Mouse (Mus musculus): Measurements from ENCODE around the gene Kat7. TPM values are rescaled to one million over a fixed set of nuclear protein-coding genes. Genes with fewer than 3 reads are reported as not detected.
A peak's percentile ranks its signal among the peaks of the same experiment; 100 is the strongest.

Kat7 gene
- polyA plus RNA-seq, 1 experiment from 2014 or later = 55.5 TPM

DNA sequence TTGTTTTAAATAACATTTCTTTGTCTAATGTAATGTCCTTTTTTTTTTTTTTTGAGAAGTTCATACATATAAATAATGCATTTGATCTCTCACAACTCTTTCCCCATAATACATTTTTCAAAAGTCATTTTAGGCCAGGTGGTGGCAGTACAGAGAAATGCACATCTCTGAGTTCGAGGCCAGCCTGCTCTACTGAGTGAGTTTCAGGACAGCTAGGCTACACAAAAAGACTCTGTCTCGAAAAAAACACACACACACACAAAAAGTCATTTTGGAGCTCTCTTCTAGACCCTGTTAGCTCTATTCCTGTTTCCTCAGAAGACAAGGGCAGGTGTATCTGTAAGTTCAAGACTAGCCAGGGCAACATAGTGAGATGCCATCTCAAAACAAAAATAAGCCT lies 42.6 kb upstream of the Kat7 start:
- no peak overlapping the region for H3K9ac ChIP-seq (replicated peaks; ENCODE audit: low read depth, low read length)
- WGBS = 84% methylated on average over 2 of the region's 2 CpGs

GRCm38 (mm10) chr11:95350960-95351359 lies 40.9 kb upstream of the Kat7 start:
- H3K4me2 ChIP-seq (ENCODE audit: low read depth, low read length) = no peak overlapping the region
- H3K27me3 ChIP-seq (ENCODE audit: control insufficient read depth, insufficient read depth, low read length) = no peaks in the 10 kb centered on the region
- WGBS = 98% methylated on average over 3 of the region's 3 CpGs
- H3K36me3 ChIP-seq (ENCODE audit: control insufficient read depth, insufficient read depth, low read length) = no peaks in the 10 kb centered on the region
- no peak overlapping the region for H3K9ac ChIP-seq (replicated peaks; ENCODE audit: low read depth, low read length)
- H3K4me1 ChIP-seq (ENCODE audit: control insufficient read depth, insufficient read depth, low read length) = peaks cover 3% of the 10 kb centered on the region; the same call in 1 of the 2 replicates
- H3K9me3 ChIP-seq (ENCODE audit: control insufficient read depth, low read length) = no peaks in the 10 kb centered on the region
- no peak for ATAC-seq (ENCODE audit: low read depth)
- H3K27ac ChIP-seq (ENCODE audit: low read depth, low read length) = no peak overlapping the region
- no peak overlapping the region for H3K4me3 ChIP-seq (ENCODE audit: low read depth, low read length)

More for the DNA sequence above, 42.6 kb upstream of the Kat7 start:
- Histone ChIP-seq H3K27me3 (ENCODE audit: control insufficient read depth, insufficient read depth, low read length) (no peaks in the 10 kb centered on the region), H3K36me3 (ENCODE audit: control insufficient read depth, insufficient read depth, low read length) (no peaks in the 10 kb centered on the region), H3K4me1 (ENCODE audit: control insufficient read depth, insufficient read depth, low read length) (peaks cover 3% of the 10 kb centered on the region; the same call in 1 of the 2 replicates), H3K9me3 (ENCODE audit: control insufficient read depth, low read length) (no peaks in the 10 kb centered on the region), H3K4me2 (ENCODE audit: low read depth, low read length) (no peak overlapping the region), H3K27ac (ENCODE audit: low read depth, low read length) (no peak overlapping the region), H3K4me3 (ENCODE audit: low read depth, low read length) (no peak overlapping the region)
- ATAC-seq (ENCODE audit: low read depth) = no peak

GRCm38 (mm10) chr11:95350289-95350688 lies 40.2 kb upstream of the Kat7 start:
- Histone ChIP-seq H3K4me3 (ENCODE audit: low read depth, low read length) (no peak overlapping the region), H3K4me2 (ENCODE audit: low read depth, low read length) (no peak overlapping the region), H3K27ac (ENCODE audit: low read depth, low read length) (no peak overlapping the region), H3K36me3 (ENCODE audit: control insufficient read depth, insufficient read depth, low read length) (no peaks in the 10 kb centered on the region), H3K9me3 (ENCODE audit: control insufficient read depth, low read length) (no peaks in the 10 kb centered on the region), H3K4me1 (ENCODE audit: control insufficient read depth, insufficient read depth, low read length) (peaks cover 3% of the 10 kb centered on the region; the same call in 1 of the 2 replicates), H3K27me3 (ENCODE audit: control insufficient read depth, insufficient read depth, low read length) (no peaks in the 10 kb centered on the region), H3K9ac (replicated peaks; ENCODE audit: low read depth, low read length) (no peak overlapping the region)
- 67% methylated on average over 6 of the region's 6 CpGs for WGBS
- ATAC-seq (ENCODE audit: low read depth) = no peak

- Histone ChIP-seq H3K4me1 (ENCODE audit: control insufficient read depth, insufficient read depth, low read length) (peaks cover 1% of the 10 kb centered on the region; the same call in 1 of the 2 replicates), H3K27ac (ENCODE audit: low read depth, low read length) (no peak overlapping the region), H3K36me3 (ENCODE audit: control insufficient read depth, insufficient read depth, low read length) (no peaks in the 10 kb centered on the region), H3K9me3 (ENCODE audit: control insufficient read depth, low read length) (no peaks in the 10 kb centered on the region), H3K4me3 (ENCODE audit: low read depth, low read length) (no peak overlapping the region), H3K9ac (replicated peaks; ENCODE audit: low read depth, low read length) (no peak overlapping the region), H3K27me3 (ENCODE audit: control insufficient read depth, insufficient read depth, low read length) (no peaks in the 10 kb centered on the region), H3K4me2 (ENCODE audit: low read depth, low read length) (no peak overlapping the region)
- WGBS = 39% methylated on average over 2 of the region's 2 CpGs
- no peak for ATAC-seq (ENCODE audit: low read depth)
Measured at GRCm38 (mm10) chr11:95344181-95344580, 34.1 kb upstream of the Kat7 start.

- H3K27me3 ChIP-seq (ENCODE audit: control insufficient read depth, insufficient read depth, low read length) = no peaks in the 10 kb centered on the region
- H3K9ac ChIP-seq (replicated peaks; ENCODE audit: low read depth, low read length) = no peak overlapping the region
- H3K4me1 ChIP-seq (ENCODE audit: control insufficient read depth, insufficient read depth, low read length) = peaks cover 6% of the 10 kb centered on the region; the same call in 1 of the 2 replicates
- H3K4me3 ChIP-seq (ENCODE audit: low read depth, low read length) = no peak overlapping the region
- no peaks in the 10 kb centered on the region for H3K9me3 ChIP-seq (ENCODE audit: control insufficient read depth, low read length)
- 66% methylated on average over 4 of the region's 4 CpGs for WGBS
- no peak overlapping the region for H3K27ac ChIP-seq (ENCODE audit: low read depth, low read length)
- no peak for ATAC-seq (ENCODE audit: low read depth)
- H3K36me3 ChIP-seq (ENCODE audit: control insufficient read depth, insufficient read depth, low read length) = no peaks in the 10 kb centered on the region
- no peak overlapping the region for H3K4me2 ChIP-seq (ENCODE audit: low read depth, low read length)
Measured at GRCm38 (mm10) chr11:95343180-95343579, 33.1 kb upstream of the Kat7 start.

DNA sequence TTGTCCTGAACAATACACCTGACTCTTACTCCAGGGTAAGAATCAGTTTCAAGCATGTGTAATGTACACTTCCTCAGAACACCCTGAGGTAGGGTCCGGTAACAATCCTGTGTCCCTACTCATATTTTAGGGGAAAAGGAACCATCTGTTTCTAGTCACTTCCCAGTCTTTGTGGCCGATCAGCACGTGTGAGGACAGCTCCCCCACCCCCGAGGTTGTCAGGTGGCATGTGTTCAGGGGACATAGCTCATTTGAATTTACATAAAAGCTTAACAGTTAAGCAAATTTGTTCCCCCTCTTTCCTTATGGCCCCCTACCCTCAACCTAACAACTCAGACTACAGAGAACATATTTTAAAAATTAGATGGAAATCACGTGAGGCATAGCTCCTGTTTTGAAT lies 30.6 kb upstream of the Kat7 start:
- Histone ChIP-seq H3K27ac (ENCODE audit: low read depth, low read length) (no peak overlapping the region), H3K36me3 (ENCODE audit: control insufficient read depth, insufficient read depth, low read length) (no peaks in the 10 kb centered on the region), H3K9ac (replicated peaks; ENCODE audit: low read depth, low read length) (no peak overlapping the region), H3K4me1 (ENCODE audit: control insufficient read depth, insufficient read depth, low read length) (peaks cover 11% of the 10 kb centered on the region; the same call in 1 of the 2 replicates), H3K9me3 (ENCODE audit: control insufficient read depth, low read length) (no peaks in the 10 kb centered on the region), H3K4me3 (ENCODE audit: low read depth, low read length) (no peak overlapping the region), H3K27me3 (ENCODE audit: control insufficient read depth, insufficient read depth, low read length) (no peaks in the 10 kb centered on the region), H3K4me2 (ENCODE audit: low read depth, low read length) (no peak overlapping the region)
- no peak for ATAC-seq (ENCODE audit: low read depth)
- 38% methylated on average over 5 of the region's 5 CpGs for WGBS

GRCm38 (mm10) chr11:95340259-95340658 lies 30.2 kb upstream of the Kat7 start:
- no peak for ATAC-seq (ENCODE audit: low read depth)
- WGBS = 54% methylated on average over 1 of the region's 1 CpGs
- H3K4me1 ChIP-seq (ENCODE audit: control insufficient read depth, insufficient read depth, low read length) = peaks cover 11% of the 10 kb centered on the region; the same call in 1 of the 2 replicates
- no peaks in the 10 kb centered on the region for H3K36me3 ChIP-seq (ENCODE audit: control insufficient read depth, insufficient read depth, low read length)
- no peaks in the 10 kb centered on the region for H3K27me3 ChIP-seq (ENCODE audit: control insufficient read depth, insufficient read depth, low read length)
- H3K9ac ChIP-seq (replicated peaks; ENCODE audit: low read depth, low read length) = no peak overlapping the region
- no peak overlapping the region for H3K4me3 ChIP-seq (ENCODE audit: low read depth, low read length)
- H3K4me2 ChIP-seq (ENCODE audit: low read depth, low read length) = no peak overlapping the region
- no peaks in the 10 kb centered on the region for H3K9me3 ChIP-seq (ENCODE audit: control insufficient read depth, low read length)
- no peak overlapping the region for H3K27ac ChIP-seq (ENCODE audit: low read depth, low read length)

- no peak for ATAC-seq (ENCODE audit: low read depth)
- Histone ChIP-seq H3K27ac (ENCODE audit: low read depth, low read length) (no peak overlapping the region), H3K4me1 (ENCODE audit: control insufficient read depth, insufficient read depth, low read length) (peaks cover 11% of the 10 kb centered on the region; the same call in 1 of the 2 replicates), H3K4me3 (ENCODE audit: low read depth, low read length) (no peak overlapping the region), H3K9ac (replicated peaks; ENCODE audit: low read depth, low read length) (no peak overlapping the region), H3K27me3 (ENCODE audit: control insufficient read depth, insufficient read depth, low read length) (no peaks in the 10 kb centered on the region), H3K36me3 (ENCODE audit: control insufficient read depth, insufficient read depth, low read length) (no peaks in the 10 kb centered on the region), H3K4me2 (ENCODE audit: low read depth, low read length) (peak overlapping the region; percentile 23; the same call in 1 of the 2 replicates), H3K9me3 (ENCODE audit: control insufficient read depth, low read length) (no peaks in the 10 kb centered on the region)
- 7% methylated on average over 14 of the region's 14 CpGs for WGBS
Measured at GRCm38 (mm10) chr11:95339471-95340021, 29.5 kb upstream of the Kat7 start.

GRCm38 (mm10) chr11:95337846-95338342 lies 27.8 kb upstream of the Kat7 start:
- Histone ChIP-seq H3K4me3 (ENCODE audit: low read depth, low read length) (peak overlapping the region; percentile 84), H3K9ac (replicated peaks; ENCODE audit: low read depth, low read length) (no peak overlapping the region), H3K36me3 (ENCODE audit: control insufficient read depth, insufficient read depth, low read length) (no peaks in the 10 kb centered on the region), H3K27me3 (ENCODE audit: control insufficient read depth, insufficient read depth, low read length) (no peaks in the 10 kb centered on the region), H3K9me3 (ENCODE audit: control insufficient read depth, low read length) (no peaks in the 10 kb centered on the region), H3K4me2 (ENCODE audit: low read depth, low read length) (peak overlapping the region; percentile 57), H3K4me1 (ENCODE audit: control insufficient read depth, insufficient read depth, low read length) (peaks cover 11% of the 10 kb centered on the region; the same call in 1 of the 2 replicates), H3K27ac (ENCODE audit: low read depth, low read length) (no peak overlapping the region)
- ATAC-seq (ENCODE audit: low read depth) = no peak
- WGBS = 25% methylated on average over 9 of the region's 9 CpGs
